Mouse (Mus musculus) ES-E14 (cell line): ENCODE measurements around the gene Zfp697. TPM values are rescaled to one million over a fixed set of nuclear protein-coding genes. Genes with fewer than 3 reads are reported as not detected.
"Not testable (repeated sequence)": the region's sequence is repeated elsewhere in the genome, so short reads cannot be mapped to it uniquely, and the experiment has no call there.

ENCODE experiments used
- DNase-seq: peaks from one replicate; pipeline ENCODE4 v3.0.0-alpha.2; 2013; ENCODE audit warnings: low read depth, low spot score
- H3K27ac ChIP-seq: 2 replicates; pipeline ENCODE4 v1.5.1; 2012; ENCODE audit warnings: low read depth, mild to moderate bottlenecking, low read length, moderate library complexity, mixed read lengths; ENCODE audit not compliant: poor library complexity, insufficient read depth, severe bottlenecking
- H3K36me3 ChIP-seq: 2 replicates; pipeline ENCODE4 v1.6.1; 2012; ENCODE audit warnings: mild to moderate bottlenecking, low read length, moderate library complexity, mixed read lengths; ENCODE audit not compliant: control insufficient read depth, poor library complexity, insufficient read depth, severe bottlenecking
- H3K4me1 ChIP-seq, 2 experiments: fragments of 150-350 bp in 1 of 2; sonication (generic) in 1 of 2; 2 replicates each; pipeline ENCODE4 v1.6.1; 2012; ENCODE audit warnings: low read length in 2 of 2, mild to moderate bottlenecking in 1 of 2, mixed read lengths in 1 of 2; ENCODE audit not compliant: control insufficient read depth in 2 of 2, insufficient read depth in 2 of 2, poor library complexity in 1 of 2
- H3K4me3 ChIP-seq, 2 experiments: fragments of 150-350 bp in 1 of 2; sonication (generic) in 1 of 2; 2 replicates each; pipeline ENCODE4 v1.5.1; 2012; ENCODE audit warnings: low read length in 2 of 2, low read depth in 1 of 2, mild to moderate bottlenecking in 1 of 2, mixed read lengths in 1 of 2; ENCODE audit not compliant: insufficient read depth in 1 of 2, poor library complexity in 1 of 2, severe bottlenecking in 1 of 2
- H3K9ac ChIP-seq: 2 replicates; pipeline ENCODE4 v1.6.1; 2012; ENCODE audit warnings: low read depth, mild to moderate bottlenecking, low read length, mixed read lengths; ENCODE audit not compliant: poor library complexity, insufficient read depth, severe bottlenecking
- H3K9me3 ChIP-seq: fragments of 150-350 bp; sonication (generic); 2 replicates; pipeline ENCODE4 v1.6.1; 2012; ENCODE audit warnings: low read depth, mild to moderate bottlenecking, low read length; ENCODE audit not compliant: control insufficient read depth, insufficient read depth
- CHD2 ChIP-seq: IDR thresholded peaks from 2 replicates; pipeline ENCODE4 v1.6.1; 2014; ENCODE audit warnings: mild to moderate bottlenecking, low read depth, low read length, inconsistent platforms
- HCFC1 ChIP-seq: IDR thresholded peaks from 2 replicates; pipeline ENCODE4 v1.6.1; 2012; ENCODE audit warnings: low read length, inconsistent platforms, borderline replicate concordance; ENCODE audit not compliant: insufficient read depth
- MAFK ChIP-seq: IDR thresholded peaks from 2 replicates; pipeline ENCODE4 v1.6.1; 2014; ENCODE audit warnings: mild to moderate bottlenecking, low read depth, low read length, inconsistent platforms; ENCODE audit not compliant: insufficient read depth
- ZC3H11A ChIP-seq: IDR thresholded peaks from 2 replicates; pipeline ENCODE4 v1.6.1; 2012; ENCODE audit warnings: low read depth, mild to moderate bottlenecking, inconsistent platforms, low read length, borderline replicate concordance
- ZNF384 ChIP-seq: IDR thresholded peaks from 2 replicates; pipeline ENCODE4 v1.6.1; 2012; ENCODE audit warnings: low read depth, low read length, inconsistent platforms
- in situ Hi-C, 2 experiments: fragments of 600-800 bp; cut with MboI; formaldehyde crosslinking; loops; one replicate each; pipeline ENCODE4 v1.15.1; 2025; ENCODE audit warnings: low sequenced_read_pairs in 2 of 2, inconsistent platforms in 1 of 2; ENCODE audit not compliant: unreplicated experiment in 2 of 2
- total RNA-seq: library from RNA; depleted of rRNA; stranded (reverse); fragments of 300-350 nt; gene quantifications from 2 replicates; pipeline ENCODE4 v1.2.3, GENCODE M21; 2012

Gene Zfp697
- total RNA-seq, 1 experiment = 3.4 TPM

DNA sequence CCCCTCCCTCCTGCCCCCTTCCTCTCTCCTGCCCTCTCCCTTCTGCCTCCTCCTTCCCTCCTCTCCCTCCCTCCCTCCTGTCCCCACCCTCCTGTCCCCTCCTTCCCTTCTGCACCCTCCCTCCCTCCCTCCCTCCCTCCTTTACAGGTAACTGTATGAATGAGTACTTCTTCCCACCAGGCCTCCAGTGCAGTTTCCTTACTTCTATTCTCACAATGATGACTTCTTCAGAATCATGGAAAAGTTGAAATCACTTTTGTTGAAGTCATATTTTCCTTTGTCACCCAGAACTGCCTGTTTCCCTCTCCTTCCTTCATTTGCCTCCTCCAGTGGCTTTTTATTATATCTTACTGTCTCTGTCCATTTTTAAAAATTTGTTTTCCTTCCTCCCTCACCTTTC is 231.7 kb downstream of the Zfp697 start:
- Histone ChIP-seq H3K9ac (no peak overlapping the region), H3K4me1 (no peaks in the 10 kb centered on the region), H3K27ac (no peak overlapping the region), H3K4me3 (no peak overlapping the region), H3K9me3 (no peaks in the 10 kb centered on the region), H3K36me3 (no peaks in the 10 kb centered on the region)
- DNase-seq = no peak
- in situ Hi-C loops = no loop called here
- no peak for TF ChIP-seq ZC3H11A
- TF ChIP-seq HCFC1 = no peak
- no peak for TF ChIP-seq MAFK
- no peak for TF ChIP-seq CHD2
- TF ChIP-seq ZNF384 = no peak

DNA sequence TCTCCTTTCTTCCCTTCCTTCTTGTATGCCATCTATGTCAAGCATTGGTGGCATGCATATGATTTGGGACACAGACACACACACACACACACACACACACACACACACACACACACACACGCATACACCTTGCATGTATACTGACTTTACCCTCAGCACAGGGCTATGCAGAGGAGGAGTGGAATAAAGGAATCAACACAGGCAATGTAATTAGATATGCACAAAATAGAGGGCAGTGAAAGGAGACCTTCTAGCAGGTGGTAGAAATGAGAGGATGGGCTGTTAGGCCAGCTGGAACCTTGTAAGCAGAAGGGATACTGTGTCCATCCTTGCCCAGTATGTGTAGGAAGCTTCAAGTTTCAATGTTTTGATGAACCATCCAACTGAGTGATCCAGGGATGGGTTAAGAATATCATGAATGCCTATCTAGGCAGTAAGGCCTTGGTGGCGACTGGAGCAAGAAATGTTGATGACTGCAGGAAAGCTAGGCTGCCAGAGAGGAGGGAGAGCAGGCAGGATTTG is 232.2 kb downstream of the Zfp697 start:
- H3K4me1 ChIP-seq, H3K9me3 ChIP-seq, DNase-seq, H3K4me3 ChIP-seq, in situ Hi-C loops, H3K9ac ChIP-seq, H3K36me3 ChIP-seq, H3K27ac ChIP-seq: not testable (repeated sequence)

DNA sequence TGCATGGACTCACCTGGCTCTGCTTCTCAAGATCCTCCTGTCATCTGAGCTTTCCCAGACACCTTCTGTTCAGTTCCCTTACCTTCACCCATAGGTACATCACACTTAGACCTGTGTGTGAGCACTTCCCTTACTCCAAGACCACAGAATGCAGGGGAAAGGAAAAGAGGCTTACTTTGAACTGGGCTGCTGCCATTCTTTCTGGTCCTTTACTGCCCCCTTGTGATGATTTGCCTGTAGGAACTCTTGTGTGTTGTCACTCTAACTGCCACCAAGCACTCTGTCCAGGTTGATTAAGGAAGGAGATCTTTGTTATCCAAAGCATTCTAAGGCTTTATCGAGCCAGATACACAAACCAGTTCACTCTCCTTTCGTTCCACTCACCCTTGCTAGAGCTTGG is 234.0 kb downstream of the Zfp697 start:
- in situ Hi-C loops, H3K9me3 ChIP-seq, H3K27ac ChIP-seq, H3K36me3 ChIP-seq, H3K4me3 ChIP-seq, DNase-seq, H3K4me1 ChIP-seq, H3K9ac ChIP-seq: not testable (repeated sequence)

DNA sequence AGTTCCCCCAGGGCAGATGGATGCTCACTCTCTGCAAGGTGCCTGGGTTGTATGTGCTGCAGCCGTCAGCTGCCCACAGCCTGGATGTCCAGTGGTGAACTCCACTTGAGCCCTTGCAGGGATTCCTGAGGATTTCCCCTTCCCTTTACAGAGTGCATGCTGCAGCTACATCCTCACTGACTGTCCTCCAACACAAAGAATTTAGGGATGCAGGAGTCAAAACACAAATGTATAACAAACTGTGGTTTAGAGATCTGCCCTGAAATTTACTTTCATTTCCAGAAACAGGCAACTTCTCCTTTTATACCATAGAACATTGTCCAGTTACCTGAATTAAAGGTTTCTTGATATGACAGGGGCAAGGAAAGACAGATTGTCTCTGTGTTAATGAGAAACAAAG is 234.5 kb downstream of the Zfp697 start:
- H3K27ac ChIP-seq, H3K9me3 ChIP-seq, H3K9ac ChIP-seq, in situ Hi-C loops, H3K4me1 ChIP-seq, H3K36me3 ChIP-seq, H3K4me3 ChIP-seq, DNase-seq: not testable (repeated sequence)

DNA sequence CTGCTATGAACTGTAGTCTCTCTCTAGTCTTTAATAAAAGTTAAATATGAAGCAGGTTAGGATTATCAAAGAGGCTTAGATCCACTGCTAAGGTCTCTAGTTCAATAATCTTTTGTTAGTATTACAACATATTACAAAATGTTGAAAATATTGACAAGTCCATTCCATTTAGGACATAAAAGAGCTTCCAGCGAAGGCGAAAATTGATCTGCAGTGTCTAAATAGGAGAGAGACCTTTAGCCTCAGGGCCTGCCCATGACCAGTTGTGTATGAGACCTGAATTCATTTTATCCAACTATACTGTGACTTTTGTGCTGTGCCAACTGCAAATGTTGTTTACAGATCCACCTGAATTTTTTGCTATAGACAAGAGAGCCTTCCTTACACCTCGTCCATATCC is 247.4 kb downstream of the Zfp697 start:
- no peak for TF ChIP-seq ZNF384
- TF ChIP-seq HCFC1 = no peak
- TF ChIP-seq MAFK = no peak
- no peak for TF ChIP-seq CHD2
- no peak for TF ChIP-seq ZC3H11A
- DNase-seq = no peak
- Histone ChIP-seq H3K4me3 (no peak overlapping the region), H3K9me3 (no peaks in the 10 kb centered on the region), H3K36me3 (no peaks in the 10 kb centered on the region), H3K4me1 (no peaks in the 10 kb centered on the region), H3K27ac (no peak overlapping the region), H3K9ac (no peak overlapping the region)
- in situ Hi-C loops = no loop called here
